Comparison of ENCODE assay signal across 8 mouse cellular contexts in genomic region chr1:180422076-180422828, GRCm38 (mm10).
A peak's percentile ranks its signal among the peaks of the same experiment; 100 is the strongest.
DNase-seq lines count a peak whose midpoint lies in the region; ATAC-seq lines count a peak whose summit lies in the region.

No protein-coding gene starts in this region.

- peak overlapping the region; percentile 9; the same call in 1 of the 2 replicates for H3K27ac ChIP-seq in hindbrain, embryonic 13.5 days
- peak overlapping the region; percentile 76 for H3K27ac ChIP-seq in macrophage

- H3K9me3 ChIP-seq in hindbrain, embryonic 13.5 days: no peaks in the 10 kb centered on the region

- peak; percentile 33; the same call in 1 of the 2 replicates for ATAC-seq in hindbrain, embryonic 13.5 days (ENCODE audit: low FRiP score)

- no peak overlapping the region for H3K4me3 ChIP-seq in hindbrain, embryonic 13.5 days
- no peak overlapping the region for H3K4me3 ChIP-seq in macrophage (ENCODE audit: inconsistent target)

- H3K27me3 ChIP-seq in hindbrain, embryonic 13.5 days: no peaks in the 10 kb centered on the region

- no peaks in the 10 kb centered on the region for H3K36me3 ChIP-seq in hindbrain, embryonic 13.5 days
- peaks cover 22% of the 10 kb centered on the region for H3K36me3 ChIP-seq in macrophage (ENCODE audit: inconsistent target)

- peaks cover 22% of the 10 kb centered on the region for H3K4me1 ChIP-seq in hindbrain, embryonic 13.5 days (replicated peaks)

- H3K9ac ChIP-seq in hindbrain, embryonic 13.5 days: no peak overlapping the region; the same call in 1 of the 2 replicates

- H3K79me2 ChIP-seq in macrophage (ENCODE audit: inconsistent target): peaks cover 16% of the 10 kb centered on the region; the same call in 1 of the 2 replicates

- peak; percentile 86 for DNase-seq in NIH3T3 (ENCODE audit: low read depth)
- DNase-seq in cerebellum, adult 8-10 months: peak; percentile 73
- DNase-seq in frontal cortex, postnatal 25 days (ENCODE audit: low spot score in 2 of 2): peak; percentile 61 to 70
- peak; percentile 61 to 66 for DNase-seq in layer of hippocampus, postnatal 36 days
- DNase-seq in right cerebral cortex, postnatal 10 days (ENCODE audit: low spot score in 2 of 2): peak; percentile 75 to 85
- DNase-seq in urinary bladder, postnatal 36 days (ENCODE audit: low spot score in 2 of 2): peak; percentile 50 to 66

- 37% methylated on average over 11 of the region's 11 CpGs for WGBS in hindbrain, embryonic 13.5 days
- 35% methylated on average over 10 of the region's 11 CpGs for WGBS in macrophage (ENCODE audit: missing documents)

- no peak overlapping the region for H3K4me2 ChIP-seq in hindbrain, embryonic 13.5 days
